Mouse (Mus musculus) neural tube, embryonic 12.5 days (tissue): Measurements from ENCODE around the gene Rab11fip5. TPM values are rescaled to one million over a fixed set of nuclear protein-coding genes. Genes with fewer than 3 reads are reported as not detected.
A peak's percentile ranks its signal among the peaks of the same experiment; 100 is the strongest.

Experiments
- ATAC-seq: fragments of 200-750 bp; cut with Nextera tagmentation; 2 replicates; pipeline ENCODE4 v1.8.0; 2017; ENCODE audit warnings: low read depth, mild to moderate bottlenecking, moderate TSS enrichment, moderate library complexity; ENCODE audit not compliant: low FRiP score
- H3K27ac ChIP-seq: fragments of 300-500 bp; sonication (generic); 2 replicates; pipeline ENCODE4 v1.5.1; 2016
- H3K27me3 ChIP-seq: fragments of 300-500 bp; sonication (generic); replicated peaks from 2 replicates; pipeline ENCODE4 v1.6.1; 2016; ENCODE audit warnings: mild to moderate bottlenecking
- H3K36me3 ChIP-seq: fragments of 300-500 bp; sonication (generic); 2 replicates; pipeline ENCODE4 v1.6.1; 2016; ENCODE audit warnings: mild to moderate bottlenecking
- H3K4me1 ChIP-seq: fragments of 300-500 bp; sonication (generic); 2 replicates; pipeline ENCODE4 v1.6.1; 2016
- H3K4me2 ChIP-seq: fragments of 300-500 bp; sonication (generic); replicated peaks from 2 replicates; pipeline ENCODE4 v1.6.1; 2016; ENCODE audit warnings: mild to moderate bottlenecking
- H3K4me3 ChIP-seq: fragments of 300-500 bp; sonication (generic); 2 replicates; pipeline ENCODE4 v1.5.1; 2016
- H3K9ac ChIP-seq: fragments of 300-500 bp; sonication (generic); 2 replicates; pipeline ENCODE4 v1.6.1; 2016; ENCODE audit warnings: mild to moderate bottlenecking
- H3K9me3 ChIP-seq: fragments of 300-500 bp; sonication (generic); 2 replicates; pipeline ENCODE4 v1.6.1; 2016; ENCODE audit warnings: mild to moderate bottlenecking
- WGBS: fragments of 180-500 bp; shearing (Covaris S2); methylation state at CpG from one replicate; pipeline ENCODE4 v1.1.7; 2016; 5-methylcytosine and 5-hydroxymethylcytosine counted together
- polyA plus RNA-seq: library from polyadenylated mRNA; unstranded; fragments of >200 nt; fragmentation: Nextera tagmentation; extraction: Ambion mirVana; gene quantifications from 2 replicates; pipeline ENCODE4 v1.2.1, GENCODE M21; 2016

Gene Rab11fip5
- polyA plus RNA-seq, 1 experiment from 2014 or later, result 9.0 TPM

- H3K9ac ChIP-seq, result no peak overlapping the region
- H3K9me3 ChIP-seq, result no peaks in the 10 kb centered on the region
- no peaks in the 10 kb centered on the region for H3K27me3 ChIP-seq
- H3K4me1 ChIP-seq, result peaks cover 20% of the 10 kb centered on the region; the same call in 1 of the 2 replicates
- no peak overlapping the region for H3K4me3 ChIP-seq
- 87% methylated on average over 6 of the region's 6 CpGs for WGBS
- no peak for ATAC-seq
- H3K36me3 ChIP-seq, result no peaks in the 10 kb centered on the region
- H3K4me2 ChIP-seq, result peak overlapping the region; percentile 90
- H3K27ac ChIP-seq, result no peak overlapping the region
These were observed 2.5 kb downstream of the Rab11fip5 start for GRCm38 (mm10) chr6:85371859-85372405.

DNA sequence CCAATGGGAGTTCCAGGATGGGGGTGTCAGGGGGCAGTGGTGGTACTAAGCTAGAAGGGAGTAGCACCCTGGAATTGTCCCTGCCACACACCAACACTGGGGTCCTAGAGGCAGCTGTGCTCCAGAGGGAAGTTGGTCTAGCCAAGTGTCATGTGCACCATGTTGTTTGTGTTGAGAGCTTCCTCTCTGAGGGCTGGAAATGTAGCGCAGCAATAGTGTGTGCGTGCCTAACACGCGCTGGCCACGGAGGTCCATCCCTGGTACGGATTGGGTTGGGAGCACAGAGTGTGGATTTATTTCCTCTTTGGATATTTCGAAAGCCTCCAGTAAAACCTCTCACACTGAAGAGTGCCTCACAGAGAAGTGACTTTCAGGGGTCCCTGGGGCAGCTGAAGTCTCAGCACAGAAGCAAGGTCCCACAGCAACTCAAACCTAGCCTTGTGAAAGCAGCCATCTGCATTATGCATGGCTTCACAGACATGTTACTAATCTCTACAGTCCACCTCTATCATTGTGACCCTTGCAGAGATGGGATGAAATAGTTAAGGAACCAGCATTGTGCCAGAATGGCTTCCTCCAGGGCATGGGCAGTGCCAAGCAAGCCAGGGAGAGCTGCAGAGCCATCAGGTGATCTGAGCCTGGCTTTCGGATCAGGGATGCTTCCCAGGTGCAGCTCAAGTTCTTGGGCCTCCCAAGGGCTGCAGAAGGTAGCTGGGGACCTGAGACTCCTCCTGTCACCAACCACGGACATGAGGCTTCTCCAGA lies 3.6 kb downstream of the Rab11fip5 start:
- Histone ChIP-seq H3K9ac (no peak overlapping the region), H3K4me3 (no peak overlapping the region), H3K4me1 (peaks cover 20% of the 10 kb centered on the region; the same call in 1 of the 2 replicates), H3K36me3 (no peaks in the 10 kb centered on the region), H3K9me3 (no peaks in the 10 kb centered on the region), H3K27me3 (no peaks in the 10 kb centered on the region), H3K27ac (no peak overlapping the region), H3K4me2 (no peak overlapping the region)
- 92% methylated on average over 9 of the region's 9 CpGs for WGBS
- ATAC-seq, result no peak

- Histone ChIP-seq H3K4me2 (no peak overlapping the region), H3K36me3 (no peaks in the 10 kb centered on the region), H3K4me3 (no peak overlapping the region), H3K9ac (no peak overlapping the region), H3K27ac (no peak overlapping the region), H3K9me3 (no peaks in the 10 kb centered on the region), H3K4me1 (peaks cover 20% of the 10 kb centered on the region; the same call in 1 of the 2 replicates), H3K27me3 (no peaks in the 10 kb centered on the region)
- WGBS, result 91% methylated on average over 5 of the region's 5 CpGs
- ATAC-seq, result no peak
These were observed 4.4 kb downstream of the Rab11fip5 start for GRCm38 (mm10) chr6:85370041-85370440.

GRCm38 (mm10) chr6:85369181-85369860 lies 5.1 kb downstream of the Rab11fip5 start:
- no peak overlapping the region for H3K9ac ChIP-seq
- H3K4me1 ChIP-seq, result peaks cover 20% of the 10 kb centered on the region; the same call in 1 of the 2 replicates
- H3K27me3 ChIP-seq, result no peaks in the 10 kb centered on the region
- no peak for ATAC-seq
- 80% methylated on average over 5 of the region's 5 CpGs for WGBS
- H3K4me3 ChIP-seq, result no peak overlapping the region
- H3K9me3 ChIP-seq, result no peaks in the 10 kb centered on the region
- H3K36me3 ChIP-seq, result no peaks in the 10 kb centered on the region
- H3K4me2 ChIP-seq, result no peak overlapping the region
- H3K27ac ChIP-seq, result no peak overlapping the region

DNA sequence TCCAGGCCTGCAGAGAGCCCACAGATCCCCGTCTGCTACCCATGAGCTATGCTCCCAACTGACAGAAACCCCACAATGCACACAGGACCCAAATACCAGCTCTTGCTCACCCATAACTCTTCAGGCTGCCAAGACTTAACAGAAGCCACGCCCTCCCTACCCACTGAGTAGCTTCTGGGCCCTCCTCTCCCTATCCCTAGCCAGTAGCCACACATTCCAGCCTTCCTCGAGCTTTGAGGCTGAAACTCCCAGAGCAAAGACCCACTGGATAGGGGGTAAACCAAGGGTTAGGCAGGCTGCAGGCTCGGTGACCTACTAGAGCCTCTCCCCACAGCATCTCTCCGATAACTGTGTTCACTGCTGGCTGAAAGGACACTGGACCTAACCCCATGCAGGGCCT lies 5.7 kb downstream of the Rab11fip5 start:
- H3K4me2 ChIP-seq, result no peak overlapping the region
- H3K4me1 ChIP-seq, result peaks cover 17% of the 10 kb centered on the region; the same call in 1 of the 2 replicates
- H3K27ac ChIP-seq, result no peak overlapping the region
- 58% methylated on average over 5 of the region's 5 CpGs for WGBS
- H3K27me3 ChIP-seq, result no peaks in the 10 kb centered on the region
- no peak for ATAC-seq
- H3K9ac ChIP-seq, result no peak overlapping the region
- H3K4me3 ChIP-seq, result no peak overlapping the region
- no peaks in the 10 kb centered on the region for H3K9me3 ChIP-seq
- H3K36me3 ChIP-seq, result no peaks in the 10 kb centered on the region

DNA sequence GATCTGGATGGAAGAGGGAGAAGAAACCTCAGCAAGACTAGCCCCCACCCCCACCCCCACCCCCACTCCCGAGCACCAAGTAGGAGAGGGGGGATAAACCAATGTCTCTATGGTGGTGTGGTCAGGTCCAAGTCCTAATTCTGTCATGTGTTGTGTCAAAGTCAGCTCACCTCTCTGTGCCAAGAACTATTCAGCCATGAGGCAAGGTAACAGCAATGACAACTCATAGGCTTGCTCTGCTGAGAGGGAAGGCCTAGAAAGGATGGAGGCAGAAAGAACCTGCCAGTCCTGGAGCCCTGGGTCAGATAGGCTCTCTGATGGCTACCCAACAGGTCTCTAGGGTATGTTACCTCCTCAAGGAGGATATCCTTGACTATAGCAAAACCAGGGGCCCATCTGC lies 6.3 kb downstream of the Rab11fip5 start:
- ATAC-seq, result no peak
- 85% methylated on average over 1 of the region's 1 CpGs for WGBS
- Histone ChIP-seq H3K27ac (no peak overlapping the region), H3K9me3 (no peaks in the 10 kb centered on the region), H3K4me3 (no peak overlapping the region), H3K4me1 (peaks cover 13% of the 10 kb centered on the region; the same call in 1 of the 2 replicates), H3K4me2 (no peak overlapping the region), H3K27me3 (no peaks in the 10 kb centered on the region), H3K36me3 (no peaks in the 10 kb centered on the region), H3K9ac (no peak overlapping the region)

- Histone ChIP-seq H3K4me1 (peaks cover 13% of the 10 kb centered on the region; the same call in 1 of the 2 replicates), H3K27ac (no peak overlapping the region), H3K27me3 (no peaks in the 10 kb centered on the region; the same call in 1 of the 2 replicates), H3K9ac (no peak overlapping the region), H3K4me3 (no peak overlapping the region), H3K36me3 (no peaks in the 10 kb centered on the region), H3K4me2 (no peak overlapping the region), H3K9me3 (no peaks in the 10 kb centered on the region)
- ATAC-seq, result no peak
- 88% methylated on average over 1 of the region's 1 CpGs for WGBS
These were observed 8.0 kb downstream of the Rab11fip5 start for GRCm38 (mm10) chr6:85366387-85366786.

GRCm38 (mm10) chr6:85364439-85364838 lies 10.0 kb downstream of the Rab11fip5 start:
- Histone ChIP-seq H3K27ac (no peak overlapping the region), H3K4me2 (no peak overlapping the region), H3K36me3 (no peaks in the 10 kb centered on the region), H3K4me1 (peaks cover 10% of the 10 kb centered on the region; the same call in 1 of the 2 replicates), H3K4me3 (no peak overlapping the region), H3K9ac (no peak overlapping the region), H3K9me3 (no peaks in the 10 kb centered on the region), H3K27me3 (no peaks in the 10 kb centered on the region; the same call in 1 of the 2 replicates)
- ATAC-seq, result no peak
- WGBS, result 80% methylated on average over 5 of the region's 5 CpGs

DNA sequence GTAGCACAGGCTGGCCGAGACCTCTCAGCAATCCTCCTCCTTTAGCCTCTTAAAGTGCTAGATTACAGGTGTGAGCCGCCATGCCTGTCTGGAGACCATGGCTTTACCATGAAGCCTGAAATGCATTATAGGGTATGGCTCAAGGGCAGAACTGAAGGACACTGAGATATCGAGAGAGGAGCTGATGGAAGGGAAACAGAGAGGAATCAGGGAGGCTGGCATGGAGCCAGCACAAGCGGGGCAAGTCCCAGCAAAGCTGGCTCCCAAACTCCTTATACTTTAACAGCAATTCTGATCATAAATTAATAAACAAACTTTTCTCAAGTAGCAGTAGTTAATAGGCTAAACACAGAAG lies 10.6 kb downstream of the Rab11fip5 start:
- no peak for ATAC-seq
- Histone ChIP-seq H3K27ac (no peak overlapping the region), H3K27me3 (no peaks in the 10 kb centered on the region; the same call in 1 of the 2 replicates), H3K4me2 (no peak overlapping the region), H3K4me1 (peaks cover 4% of the 10 kb centered on the region; the same call in 1 of the 2 replicates), H3K9me3 (no peaks in the 10 kb centered on the region), H3K36me3 (no peaks in the 10 kb centered on the region), H3K9ac (no peak overlapping the region), H3K4me3 (no peak overlapping the region)
- WGBS, result 90% methylated on average over 4 of the region's 4 CpGs

DNA sequence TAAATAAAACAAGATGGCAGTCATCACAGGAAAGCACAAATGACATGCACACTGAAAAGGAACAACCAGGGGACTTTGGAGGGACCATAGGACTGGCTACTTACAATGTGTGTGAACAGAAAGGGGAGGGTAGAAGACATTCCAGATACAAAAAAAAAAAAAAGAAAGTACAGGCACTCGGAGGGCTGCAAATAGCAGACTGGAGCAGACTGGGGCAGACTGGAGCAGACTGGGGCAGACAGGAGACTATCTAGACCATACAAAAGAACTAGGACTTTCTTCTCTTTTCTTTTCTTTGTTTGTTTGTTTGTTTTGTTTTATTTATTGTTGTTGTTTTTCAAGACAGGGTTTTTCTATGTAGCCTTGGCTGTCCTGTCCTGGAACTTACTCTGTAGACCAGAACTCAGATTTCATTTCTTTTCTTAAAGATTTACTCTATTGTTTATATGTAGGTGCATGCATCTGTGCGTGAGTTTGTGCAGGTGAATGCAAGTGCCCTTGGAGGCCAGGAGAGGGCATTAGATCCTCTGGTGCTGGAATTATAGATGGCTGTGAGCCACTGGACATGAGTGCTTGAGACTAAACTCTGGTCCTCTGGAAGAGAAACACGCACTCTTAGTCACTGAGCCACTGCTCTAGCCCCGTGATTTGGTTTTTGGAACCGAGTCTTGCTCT lies 11.1 kb downstream of the Rab11fip5 start:
- H3K4me2 ChIP-seq, result no peak overlapping the region
- 89% methylated on average over 5 of the region's 5 CpGs for WGBS
- H3K27me3 ChIP-seq, result no peaks in the 10 kb centered on the region; the same call in 1 of the 2 replicates
- H3K4me1 ChIP-seq, result no peaks in the 10 kb centered on the region
- no peaks in the 10 kb centered on the region for H3K36me3 ChIP-seq
- no peaks in the 10 kb centered on the region for H3K9me3 ChIP-seq
- H3K27ac ChIP-seq, result no peak overlapping the region
- no peak overlapping the region for H3K4me3 ChIP-seq
- no peak for ATAC-seq
- H3K9ac ChIP-seq, result no peak overlapping the region

DNA sequence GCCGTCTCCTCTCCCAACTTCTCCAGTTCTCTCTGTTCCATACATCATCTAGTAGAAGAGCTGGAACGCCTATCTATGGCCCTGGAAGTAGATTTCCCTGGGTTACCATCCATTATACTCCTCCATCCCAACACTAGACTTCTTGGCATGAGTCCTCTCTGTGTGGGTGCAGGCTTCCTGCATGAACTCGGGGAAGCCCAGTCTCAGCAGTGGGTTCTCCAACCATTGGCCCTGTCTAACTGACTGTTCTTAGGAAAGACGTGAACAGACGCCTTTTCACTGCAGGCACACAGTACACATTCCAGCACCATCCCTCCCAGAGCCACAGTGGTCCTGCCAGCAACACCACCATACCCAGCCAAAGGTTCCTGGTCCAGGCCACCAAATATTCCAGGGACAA lies 11.8 kb downstream of the Rab11fip5 start:
- Histone ChIP-seq H3K36me3 (no peaks in the 10 kb centered on the region), H3K9me3 (no peaks in the 10 kb centered on the region), H3K4me3 (no peak overlapping the region), H3K27ac (no peak overlapping the region), H3K4me2 (no peak overlapping the region), H3K4me1 (no peaks in the 10 kb centered on the region), H3K27me3 (no peaks in the 10 kb centered on the region; the same call in 1 of the 2 replicates), H3K9ac (no peak overlapping the region)
- ATAC-seq, result no peak
- WGBS, result 83% methylated on average over 5 of the region's 5 CpGs

GRCm38 (mm10) chr6:85360311-85360710 lies 14.1 kb downstream of the Rab11fip5 start:
- Histone ChIP-seq H3K4me2 (no peak overlapping the region), H3K36me3 (no peaks in the 10 kb centered on the region), H3K9ac (no peak overlapping the region), H3K4me1 (no peaks in the 10 kb centered on the region), H3K27me3 (no peaks in the 10 kb centered on the region; the same call in 1 of the 2 replicates), H3K27ac (no peak overlapping the region), H3K4me3 (no peak overlapping the region), H3K9me3 (no peaks in the 10 kb centered on the region)
- ATAC-seq, result no peak
- WGBS, result 77% methylated on average over 5 of the region's 5 CpGs
